Mouse (Mus musculus): ENCODE measurements around the gene Krt81.
A peak's percentile ranks its signal among the peaks of the same experiment; 100 is the strongest.

The Krt81 gene

GRCm38 (mm10) chr15:101463651-101464050, at the start of gene Krt81:
Gene Krt81, minus strand, starts transcription at chr15:101463751.
- no peak for DNase-seq (ENCODE audit: low spot score in 2 of 2)

- DNase-seq (ENCODE audit: low spot score in 2 of 2): no peak
Measured at GRCm38 (mm10) chr15:101508247-101508646, 44.7 kb upstream of the Krt81 start.

DNA sequence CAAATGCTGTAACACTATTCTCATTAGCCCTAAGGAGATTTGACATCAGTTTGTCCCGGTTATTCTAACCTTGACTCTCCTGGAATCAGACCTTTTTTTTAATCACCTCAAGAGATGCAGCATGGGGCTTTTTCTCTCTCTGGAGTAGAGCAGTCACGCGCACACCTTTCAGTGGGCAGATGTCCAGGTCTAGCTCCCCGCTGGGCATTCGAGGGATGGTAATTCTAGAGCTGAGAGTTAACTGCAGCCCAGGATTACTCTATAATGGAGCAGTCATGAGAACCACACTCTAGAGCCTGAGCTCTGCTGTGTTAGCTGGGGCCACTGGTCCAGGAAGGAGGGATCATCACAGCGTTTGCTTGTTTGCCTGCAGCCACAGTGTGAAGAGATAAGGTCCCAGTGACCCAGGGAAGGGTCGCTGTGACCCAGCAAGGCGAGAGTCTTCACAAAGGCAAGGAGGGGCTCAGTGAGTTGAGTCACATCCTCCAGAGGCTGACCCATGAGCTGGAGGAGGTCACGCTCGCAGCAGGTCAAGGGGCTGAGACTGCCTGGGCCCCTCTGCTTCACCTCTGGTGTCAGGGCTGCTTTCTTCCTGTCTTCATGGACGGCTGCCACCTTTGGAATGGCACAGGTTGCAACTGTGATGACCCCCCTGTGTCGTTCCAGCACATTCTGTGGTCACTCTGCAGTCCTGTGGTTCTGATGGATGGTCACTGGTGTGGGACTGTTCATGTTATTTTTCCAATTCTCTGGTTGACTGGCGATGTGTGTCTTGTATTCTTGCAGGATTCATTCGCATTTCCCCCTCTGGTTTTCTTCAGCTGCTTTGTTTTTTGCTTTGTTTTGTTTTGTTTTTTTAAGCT, 43.6 kb upstream of the Krt81 start:
- no peak for DNase-seq (ENCODE audit: low spot score in 2 of 2)

DNA sequence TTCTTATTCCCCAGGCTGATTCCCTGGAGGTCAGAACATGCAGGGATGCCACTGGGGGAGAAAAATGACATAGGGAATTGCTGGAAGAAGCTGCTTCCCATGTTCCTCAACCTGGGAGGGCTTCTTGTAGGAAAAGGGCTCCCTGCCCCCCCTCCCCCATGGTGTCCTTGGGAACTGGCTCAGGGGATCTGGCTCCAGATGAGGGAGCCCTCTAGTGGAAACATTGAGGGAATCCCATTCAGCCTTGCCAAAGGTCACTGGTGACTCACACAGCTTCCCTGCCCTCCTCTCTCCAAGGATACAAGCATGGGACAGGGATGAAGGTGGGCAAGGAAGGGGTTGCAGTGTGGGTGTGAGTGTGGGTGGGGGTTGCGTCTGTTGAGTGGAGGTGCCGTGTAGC, 33.6 kb upstream of the Krt81 start:
- DNase-seq (ENCODE audit: low spot score in 2 of 2): peak; percentile 38 to 41

GRCm38 (mm10) chr15:101495266-101495665, 31.7 kb upstream of the Krt81 start:
- DNase-seq (ENCODE audit: low spot score in 2 of 2): no peak

DNA sequence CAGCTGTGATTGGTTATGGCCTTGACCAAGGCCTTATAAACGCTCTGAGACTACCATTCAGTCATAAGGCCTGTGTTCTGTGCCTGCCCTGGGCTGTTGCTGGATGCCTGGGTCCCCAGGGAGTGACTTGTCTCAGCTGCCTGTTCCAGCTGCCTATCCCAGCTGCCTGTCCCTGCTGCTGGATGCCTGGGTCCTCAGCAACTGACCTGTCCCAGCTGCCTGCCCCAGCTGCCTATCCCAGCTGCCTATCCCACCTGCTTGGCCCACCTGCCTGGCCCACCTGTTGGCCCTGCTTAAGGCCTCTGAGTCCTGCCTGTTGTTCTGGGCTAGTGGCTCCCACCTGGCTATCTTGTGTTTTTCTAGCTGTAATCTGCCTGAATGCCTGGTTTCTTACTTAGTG, 30.7 kb upstream of the Krt81 start:
- no peak for DNase-seq (ENCODE audit: low spot score in 2 of 2)

GRCm38 (mm10) chr15:101493713-101494112, 30.2 kb upstream of the Krt81 start:
- no peak for DNase-seq (ENCODE audit: low spot score in 2 of 2)

DNA sequence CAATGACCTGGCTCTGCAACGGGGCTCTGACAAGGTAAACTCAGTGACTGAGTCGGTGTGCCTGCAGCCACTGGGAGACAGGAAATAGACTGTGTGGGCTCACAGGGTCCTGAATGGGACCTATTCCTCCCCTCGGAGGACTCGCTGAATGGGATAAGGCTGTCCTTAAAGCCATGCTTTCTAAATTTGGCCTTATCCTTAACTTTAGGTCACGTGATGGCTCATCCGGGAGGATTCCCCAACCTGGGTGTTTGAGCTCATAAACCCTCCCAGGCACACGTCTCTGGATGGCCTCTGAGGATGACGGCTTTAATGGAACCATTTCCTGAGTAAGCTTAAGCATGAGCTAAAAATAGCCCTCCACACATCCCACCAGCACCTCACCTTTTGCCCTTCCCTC, 29.2 kb upstream of the Krt81 start:
- DNase-seq (ENCODE audit: low spot score in 2 of 2): no peak

DNA sequence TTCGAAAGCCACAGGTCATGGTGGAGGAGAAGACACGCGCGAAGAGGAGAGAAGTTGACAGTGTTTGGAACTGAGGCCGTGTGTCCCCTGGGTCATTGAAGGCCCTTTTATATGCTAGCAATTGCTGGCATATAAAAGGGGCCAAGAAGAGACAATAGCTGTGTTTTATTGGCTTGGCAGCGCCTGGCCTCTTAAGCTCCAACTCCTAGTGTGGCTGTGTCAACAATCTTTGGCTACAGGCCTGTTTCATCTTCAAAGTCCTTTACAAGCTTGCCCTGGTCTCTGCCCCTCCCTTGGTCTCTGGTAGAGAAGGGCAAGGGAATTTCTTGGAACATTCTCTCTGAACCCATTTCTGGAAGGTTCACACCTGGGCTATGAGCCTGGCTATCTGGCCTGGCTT, 27.9 kb upstream of the Krt81 start, which contains the start of gene Krt83:
Gene Krt83, minus strand, starts transcription at position 82 of the 400 bp plus-strand sequence.
- no peak for DNase-seq (ENCODE audit: low spot score in 2 of 2)

- DNase-seq (ENCODE audit: low spot score in 2 of 2): no peak
Measured at GRCm38 (mm10) chr15:101485911-101486635, 22.5 kb upstream of the Krt81 start.

DNA sequence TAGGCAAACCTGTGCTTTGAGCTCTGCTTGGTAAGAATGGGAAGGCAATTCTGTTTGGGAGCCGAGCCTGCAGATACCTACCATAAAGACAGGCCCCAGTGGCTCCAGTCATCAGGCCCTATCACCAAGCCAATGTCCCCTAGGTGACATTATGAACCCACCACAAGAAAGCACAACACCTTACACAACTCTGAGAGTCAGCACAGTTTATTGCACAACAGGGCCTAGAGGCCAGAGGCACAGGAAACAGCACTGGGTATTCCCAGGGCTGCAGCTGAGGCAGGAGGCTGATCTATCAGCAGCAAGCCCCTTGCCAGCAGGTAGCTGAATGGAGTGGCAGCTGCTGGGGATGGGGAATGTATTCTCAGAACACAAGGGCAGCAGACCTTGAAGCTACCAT, 21.4 kb upstream of the Krt81 start:
- DNase-seq (ENCODE audit: low spot score in 2 of 2): no peak

GRCm38 (mm10) chr15:101483646-101484045, 20.1 kb upstream of the Krt81 start:
- no peak for DNase-seq (ENCODE audit: low spot score in 2 of 2)

- DNase-seq (ENCODE audit: low spot score in 2 of 2): no peak
Measured at GRCm38 (mm10) chr15:101482056-101482455, 18.5 kb upstream of the Krt81 start.

DNA sequence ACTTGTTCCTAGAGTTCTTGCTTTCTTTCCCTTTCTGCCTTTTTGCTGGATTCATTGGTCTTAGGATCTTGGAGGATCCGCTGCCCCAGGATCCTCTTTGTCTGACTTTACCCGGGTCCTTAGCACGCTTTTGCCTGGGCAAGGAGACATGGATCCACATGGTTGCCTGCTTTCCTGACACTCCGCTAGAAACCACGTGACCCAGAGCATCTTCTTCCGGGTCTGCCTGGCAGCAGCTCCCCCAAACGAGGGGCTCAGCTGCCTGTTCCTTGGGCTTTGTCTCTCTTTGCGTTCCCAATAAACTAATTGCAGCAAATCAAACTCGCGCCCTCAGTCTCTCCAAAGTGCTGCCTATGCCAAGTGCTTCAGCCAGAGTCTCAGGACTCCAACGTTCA, 16.1 kb upstream of the Krt81 start:
- no peak for DNase-seq (ENCODE audit: low spot score in 2 of 2)

- peak; percentile 12 to 36 for DNase-seq (ENCODE audit: low spot score in 2 of 2)
Measured at GRCm38 (mm10) chr15:101479007-101479665, 15.6 kb upstream of the Krt81 start.

DNA sequence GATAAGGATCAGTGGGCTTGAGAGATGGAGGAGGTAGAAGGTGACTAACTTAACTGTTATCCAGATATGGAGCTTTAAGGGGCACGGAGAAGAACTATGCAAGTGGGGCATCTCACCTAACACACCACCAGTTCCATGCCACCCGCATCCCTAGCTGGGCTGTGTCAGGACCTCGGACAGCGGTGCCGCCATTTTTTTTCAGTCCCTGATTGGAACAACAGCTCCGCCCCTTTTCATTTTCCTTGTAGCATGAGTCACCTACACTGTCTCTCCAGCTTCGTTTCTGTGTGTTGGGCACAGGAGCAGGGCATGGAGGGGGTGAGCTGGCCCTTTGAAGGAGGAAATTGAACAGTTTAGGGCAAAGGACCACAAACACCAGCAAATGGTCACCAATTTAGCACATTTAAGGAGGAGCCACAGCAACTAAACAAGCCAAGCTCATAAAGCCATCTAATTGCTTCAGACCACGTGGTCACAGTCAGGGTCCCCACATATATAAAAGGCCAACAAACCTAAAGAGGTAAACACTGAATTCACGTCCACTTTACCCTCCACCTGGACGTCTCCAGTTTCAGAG, 9.5 kb upstream of the Krt81 start, which contains the start of gene Krt86:
Gene Krt86, plus strand, starts transcription at position 527 of the 577 bp plus-strand sequence.
- DNase-seq (ENCODE audit: low spot score in 2 of 2): peak in 1 of 2 experiments; percentile 18

GRCm38 (mm10) chr15:101469093-101469492, 5.5 kb upstream of the Krt81 start:
- DNase-seq (ENCODE audit: low spot score in 2 of 2): no peak

- no peak for DNase-seq (ENCODE audit: low spot score in 2 of 2)
Measured at GRCm38 (mm10) chr15:101459283-101459682, 4.3 kb downstream of the Krt81 start.

DNA sequence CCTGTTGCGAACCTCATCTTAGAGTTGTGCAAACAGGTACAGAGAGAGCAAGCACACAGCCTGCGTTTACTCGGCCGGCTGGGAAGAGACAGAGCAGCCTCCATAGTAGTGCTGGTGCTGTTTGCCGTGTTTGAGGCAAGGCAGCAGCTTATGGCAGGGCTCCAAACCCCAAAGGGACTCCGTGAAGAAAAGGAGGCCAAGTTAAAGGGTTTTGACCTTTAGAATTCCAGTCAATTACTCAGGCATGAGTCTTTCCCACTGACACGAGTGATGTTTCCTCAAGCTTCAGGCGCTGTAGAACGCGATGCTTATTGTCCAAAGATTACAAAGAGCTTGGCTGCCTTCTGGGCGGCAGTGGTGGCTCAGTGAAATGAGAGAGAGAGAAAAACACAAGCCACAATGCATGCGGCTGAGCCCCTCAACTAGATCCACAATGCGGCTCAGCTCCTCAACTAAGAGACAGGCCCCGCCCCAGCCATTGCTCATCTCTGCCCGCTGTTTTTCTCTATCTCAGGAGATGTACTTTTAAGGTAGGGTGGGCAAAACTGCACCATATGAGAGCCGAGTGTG, 5.1 kb downstream of the Krt81 start:
- DNase-seq (ENCODE audit: low spot score in 2 of 2): no peak

DNA sequence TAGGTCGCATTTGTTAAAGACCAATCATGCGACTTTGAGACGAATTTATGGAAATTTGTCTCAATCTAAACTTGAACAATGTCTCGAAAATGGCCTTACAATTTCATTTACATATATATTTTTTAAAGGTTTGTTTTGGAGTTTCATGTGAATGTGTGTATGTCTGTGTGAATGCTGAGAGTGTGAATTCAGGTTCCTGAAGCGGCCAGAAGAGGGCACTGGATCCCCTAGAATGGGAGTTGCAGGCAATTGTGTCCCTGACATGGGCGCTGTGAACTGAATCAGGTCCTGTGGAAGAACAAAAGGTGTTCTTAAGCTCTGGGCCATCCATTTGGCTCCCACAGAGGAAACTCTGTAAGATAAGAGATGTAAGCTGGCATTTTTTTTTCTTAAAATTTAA, 7.7 kb downstream of the Krt81 start:
- DNase-seq (ENCODE audit: low spot score in 2 of 2): no peak

DNA sequence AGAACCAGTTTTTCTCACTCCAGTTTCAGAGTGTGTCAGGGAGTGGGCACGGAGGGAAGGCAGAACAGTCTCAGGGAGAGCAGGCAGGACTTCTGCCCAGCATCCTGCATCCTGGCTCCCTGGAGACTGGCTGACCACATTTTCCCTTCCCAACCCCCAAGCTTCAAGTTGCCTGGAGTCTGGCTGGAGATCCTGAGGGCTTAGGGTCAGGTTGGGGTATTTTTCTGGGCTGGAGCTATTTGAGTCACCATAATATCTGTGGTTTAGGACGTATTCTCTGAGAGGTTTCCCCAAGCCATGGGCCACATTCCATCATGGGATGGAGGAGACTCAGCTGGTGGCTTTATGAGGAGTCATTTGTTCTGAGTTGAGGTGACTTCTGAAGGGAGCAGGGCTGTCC, 8.3 kb downstream of the Krt81 start:
- DNase-seq (ENCODE audit: low spot score in 2 of 2): no peak

DNA sequence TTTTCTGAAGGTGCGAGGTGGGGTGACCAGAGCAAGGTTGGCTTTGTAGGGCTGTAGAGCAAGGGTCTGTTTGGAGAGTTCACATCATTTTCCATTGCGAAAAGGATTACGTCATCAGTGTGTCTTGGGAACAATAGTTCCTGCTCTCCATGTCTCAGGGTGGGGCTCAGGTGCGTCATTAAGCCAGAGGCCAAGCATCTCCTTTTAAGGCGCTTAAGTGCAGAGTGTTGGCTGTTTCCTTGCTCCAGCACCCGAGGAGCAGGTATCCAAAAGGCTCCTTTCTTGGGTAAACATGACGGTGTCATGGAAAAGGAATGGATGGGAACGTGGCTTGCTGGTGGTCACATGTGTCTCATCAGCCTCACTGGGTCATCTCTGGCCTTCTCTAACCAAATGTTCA, 8.8 kb downstream of the Krt81 start:
- no peak for DNase-seq (ENCODE audit: low spot score in 2 of 2)
